Mouse (Mus musculus): ENCODE results near the gene Msh4. TPM values are rescaled to one million over a fixed set of nuclear protein-coding genes. Genes with fewer than 3 reads are reported as not detected.

Gene Msh4
- total and polyA plus RNA-seq, 3 experiments: 0.15 to 0.50 TPM; not detected in 1

GRCm38 (mm10) chr3:153844030-153844429 lies 61.9 kb downstream of the Msh4 start, which contains the start of gene Asb17:
Gene Asb17, plus strand, starts transcription at chr3:153844209.
- Histone ChIP-seq H3K79me2 (ENCODE audit: control insufficient read depth, insufficient read depth, low read length, poor library complexity) (no peaks in the 10 kb centered on the region), H3K27ac (ENCODE audit: control insufficient read depth, low read depth, low read length) (peak within 1 kb of the TSS; percentile 98), H3K4me3 (ENCODE audit: control insufficient read depth in 1 of 2, insufficient read depth in 1 of 2, low read depth in 2 of 2, low read length in 2 of 2) (no peak within 1 kb of the TSS), H3K4me1 (ENCODE audit: control insufficient read depth in 1 of 2, insufficient read depth in 2 of 2, low read length in 2 of 2) (peaks cover 32 to 38% of the 10 kb centered on the region in 2 experiments), H3K27me3 (ENCODE audit: control insufficient read depth in 1 of 2, insufficient read depth in 2 of 2, low read length in 2 of 2) (no peaks in the 10 kb centered on the region), H3K36me3 (ENCODE audit: control insufficient read depth in 1 of 2, insufficient read depth in 2 of 2, low read length in 2 of 2) (peaks cover 0 to 39% of the 10 kb centered on the region in 2 experiments; a peak in 2 of 4 replicates), H3K9me3 (replicated peaks; ENCODE audit: insufficient read depth, low read length) (no peaks in the 10 kb centered on the region), H3K9ac (ENCODE audit: control insufficient read depth, low read depth, low read length, poor library complexity, severe bottlenecking) (no peak within 1 kb of the TSS)
- no peak for DNase-seq (ENCODE audit: low read depth, low spot score)
- no peak for TF ChIP-seq MYB (IDR thresholded peaks at IDR 0.05; ENCODE audit: low read depth, low read length)

GRCm38 (mm10) chr3:153837593-153837992 lies 68.3 kb downstream of the Msh4 start:
- TF ChIP-seq POLR2AphosphoS2 (IDR thresholded peaks at IDR 0.05; ENCODE audit: low read length): no peak
- peak; percentile 78 for TF ChIP-seq GATA1 (IDR thresholded peaks at IDR 0.05; ENCODE audit: low read depth, low read length)
- peak; percentile 65; the same call in 1 of the 2 replicates for TF ChIP-seq ETS1 (IDR thresholded peaks at IDR 0.05; ENCODE audit: low read depth, low read length)
- no peak for TF ChIP-seq HCFC1 (IDR thresholded peaks at IDR 0.05; ENCODE audit: low read depth, low read length)
- TF ChIP-seq NRF1 (IDR thresholded peaks at IDR 0.05; ENCODE audit: insufficient read depth, low read depth, low read length, poor library complexity, severe bottlenecking): no peak
- TF ChIP-seq EP300 (IDR thresholded peaks at IDR 0.05; ENCODE audit: low read depth in 1 of 2, low read length in 2 of 2): peak; percentile 43 to 57; a peak in 3 of 4 replicates
- no peak for TF ChIP-seq ZMIZ1 (IDR thresholded peaks at IDR 0.05; ENCODE audit: low read depth, low read length)
- peak; percentile 40; the same call in 1 of the 2 replicates for TF ChIP-seq TCF12 (IDR thresholded peaks at IDR 0.05; ENCODE audit: low read depth, low read length)
- TF ChIP-seq RCOR1 (IDR thresholded peaks at IDR 0.05; ENCODE audit: low read depth, low read length): 0 out of 2 replicates have a peak, but pooled peaks have one; percentile 14
- TF ChIP-seq E2F4 (IDR thresholded peaks at IDR 0.05; ENCODE audit: borderline replicate concordance, low read depth, low read length): no peak
- TF ChIP-seq NELFE (IDR thresholded peaks at IDR 0.05; ENCODE audit: low read depth, low read length): peak; percentile 26; the same call in 1 of the 2 replicates
- TF ChIP-seq MAFK (IDR thresholded peaks at IDR 0.05; ENCODE audit: borderline replicate concordance, low read depth, low read length): no peak
- TF ChIP-seq TAL1 (IDR thresholded peaks at IDR 0.05; ENCODE audit: low read length): no peak
- TF ChIP-seq POLR2AphosphoS5 (IDR thresholded peaks at IDR 0.05; ENCODE audit: borderline replicate concordance, low read depth, low read length): no peak
- TF ChIP-seq MAZ (IDR thresholded peaks at IDR 0.05; ENCODE audit: low read depth, low read length): peak; percentile 49; the same call in 1 of the 2 replicates
- no peaks in the 10 kb centered on the region for H3K9me3 ChIP-seq (replicated peaks; ENCODE audit: insufficient read depth, low read length)
- peaks cover 0 to 27% of the 10 kb centered on the region in 2 experiments; a peak in 3 of 4 replicates for H3K4me1 ChIP-seq (ENCODE audit: control insufficient read depth in 1 of 2, insufficient read depth in 2 of 2, low read length in 2 of 2)
- peak; percentile 63 for DNase-seq (ENCODE audit: low read depth, low spot score)
- no peaks in the 10 kb centered on the region; the same call in 1 of the 2 replicates for H3K79me2 ChIP-seq (ENCODE audit: control insufficient read depth, insufficient read depth, low read length, poor library complexity)
- H3K4me3 ChIP-seq (ENCODE audit: control insufficient read depth in 1 of 2, insufficient read depth in 1 of 2, low read depth in 2 of 2, low read length in 2 of 2): peak overlapping the region; percentile 42 to 48
- peak overlapping the region; percentile 84 for H3K27ac ChIP-seq (ENCODE audit: control insufficient read depth, low read depth, low read length)
- H3K9ac ChIP-seq (ENCODE audit: control insufficient read depth, low read depth, low read length, poor library complexity, severe bottlenecking): peak overlapping the region; percentile 67
- H3K36me3 ChIP-seq (ENCODE audit: control insufficient read depth in 1 of 2, insufficient read depth in 2 of 2, low read length in 2 of 2): peaks cover 0 to 17% of the 10 kb centered on the region in 2 experiments; a peak in 2 of 4 replicates
- no peaks in the 10 kb centered on the region for H3K27me3 ChIP-seq (ENCODE audit: control insufficient read depth in 1 of 2, insufficient read depth in 2 of 2, low read length in 2 of 2)
